Mouse (Mus musculus) embryonic facial prominence, embryonic 10.5 days (tissue): ENCODE measurements around the gene Gpr84. TPM values are rescaled to one million over a fixed set of nuclear protein-coding genes. Genes with fewer than 3 reads are reported as not detected.

ENCODE experiments used
- DNase-seq: peaks from one replicate; pipeline ENCODE4 v3.0.0-alpha.2; 2017; ENCODE audit warnings: low spot score
- H3K27ac ChIP-seq: fragments of 300-500 bp; sonication (generic); replicated peaks from 2 replicates; pipeline ENCODE4 v1.5.1; 2016; ENCODE audit warnings: mild to moderate bottlenecking
- H3K27me3 ChIP-seq: fragments of 300-500 bp; sonication (generic); replicated peaks from 2 replicates; pipeline ENCODE4 v1.6.1; 2016; ENCODE audit warnings: low read depth, mild to moderate bottlenecking; ENCODE audit not compliant: poor library complexity, severe bottlenecking
- H3K36me3 ChIP-seq: fragments of 300-500 bp; sonication (generic); replicated peaks from 2 replicates; pipeline ENCODE4 v1.6.1; 2016; ENCODE audit warnings: mild to moderate bottlenecking, moderate library complexity
- H3K4me1 ChIP-seq: fragments of 300-500 bp; sonication (generic); 2 replicates; pipeline ENCODE4 v1.6.1; 2016
- H3K4me3 ChIP-seq: fragments of 300-500 bp; sonication (generic); 2 replicates; pipeline ENCODE4 v1.5.1; 2016; ENCODE audit warnings: mild to moderate bottlenecking, moderate library complexity
- H3K9me3 ChIP-seq: fragments of 300-500 bp; sonication (generic); 2 replicates; pipeline ENCODE4 v1.6.1; 2016; ENCODE audit warnings: mild to moderate bottlenecking
- WGBS: fragments of 180-500 bp; shearing (Covaris S2); methylation state at CpG from one replicate; pipeline ENCODE4 v1.1.7; 2016; 5-methylcytosine and 5-hydroxymethylcytosine counted together
- polyA plus RNA-seq: library from polyadenylated mRNA; unstranded; fragments of >200 nt; fragmentation: Nextera tagmentation; extraction: Ambion mirVana; gene quantifications from 2 replicates; pipeline ENCODE4 v1.2.1, GENCODE M21; 2016

The Gpr84 gene
- polyA plus RNA-seq, 1 experiment from 2014 or later: 0.16 TPM

GRCm38 (mm10) chr15:103333738-103334137 lies 23.3 kb upstream of the Gpr84 start:
- Histone ChIP-seq H3K36me3 (no peaks in the 10 kb centered on the region; the same call in 1 of the 2 replicates), H3K4me3 (peak overlapping the region; percentile 34), H3K9me3 (no peaks in the 10 kb centered on the region), H3K4me1 (peaks cover 65% of the 10 kb centered on the region), H3K27ac (peak overlapping the region; percentile 82), H3K27me3 (peaks cover 26% of the 10 kb centered on the region)
- WGBS: 39% methylated on average over 5 of the region's 5 CpGs
- no peak for DNase-seq

GRCm38 (mm10) chr15:103333081-103333615 lies 22.7 kb upstream of the Gpr84 start:
- 58% methylated on average over 5 of the region's 5 CpGs for WGBS
- peak overlapping the region; percentile 18; the same call in 1 of the 2 replicates for H3K4me3 ChIP-seq
- peaks cover 20% of the 10 kb centered on the region for H3K27me3 ChIP-seq
- H3K27ac ChIP-seq: peak overlapping the region; percentile 82
- H3K36me3 ChIP-seq: no peaks in the 10 kb centered on the region; the same call in 1 of the 2 replicates
- DNase-seq: no peak
- no peaks in the 10 kb centered on the region for H3K9me3 ChIP-seq
- H3K4me1 ChIP-seq: peaks cover 59% of the 10 kb centered on the region

GRCm38 (mm10) chr15:103323455-103324247 lies 13.2 kb upstream of the Gpr84 start:
- WGBS: 2% methylated on average over 40 of the region's 40 CpGs
- peak; percentile 95 for DNase-seq
- no peaks in the 10 kb centered on the region for H3K27me3 ChIP-seq

GRCm38 (mm10) chr15:103323070-103323454 lies 12.7 kb upstream of the Gpr84 start:
- peaks cover 27% of the 10 kb centered on the region for H3K36me3 ChIP-seq
- under 1% methylated on average over 26 of the region's 26 CpGs for WGBS
- DNase-seq: no peak
- peak overlapping the region; percentile 88 for H3K4me3 ChIP-seq
- H3K27ac ChIP-seq: peak overlapping the region; percentile 95
- H3K9me3 ChIP-seq: no peaks in the 10 kb centered on the region
- no peaks in the 10 kb centered on the region for H3K27me3 ChIP-seq
- peaks cover 45% of the 10 kb centered on the region for H3K4me1 ChIP-seq

More at GRCm38 (mm10) chr15:103323455-103324247, 13.2 kb upstream of the Gpr84 start:
- Histone ChIP-seq H3K4me3 (peak overlapping the region; percentile 88), H3K9me3 (no peaks in the 10 kb centered on the region), H3K36me3 (peaks cover 21% of the 10 kb centered on the region), H3K27ac (peak overlapping the region; percentile 95), H3K4me1 (peaks cover 45% of the 10 kb centered on the region)

- no peaks in the 10 kb centered on the region for H3K9me3 ChIP-seq
- no peak for DNase-seq
- H3K27me3 ChIP-seq: no peaks in the 10 kb centered on the region
- 47% methylated on average over 4 of the region's 4 CpGs for WGBS
- peaks cover 45% of the 10 kb centered on the region for H3K4me1 ChIP-seq
- peak overlapping the region; percentile 88 for H3K4me3 ChIP-seq
- peaks cover 34% of the 10 kb centered on the region for H3K36me3 ChIP-seq
- H3K27ac ChIP-seq: peak overlapping the region; percentile 95
These were observed 12.0 kb upstream of the Gpr84 start for GRCm38 (mm10) chr15:103322396-103322795.

- Histone ChIP-seq H3K27ac (no peak overlapping the region), H3K27me3 (no peaks in the 10 kb centered on the region), H3K36me3 (peaks cover 47% of the 10 kb centered on the region), H3K9me3 (no peaks in the 10 kb centered on the region), H3K4me3 (no peak overlapping the region), H3K4me1 (peaks cover 45% of the 10 kb centered on the region)
- DNase-seq: peak; percentile 54
- WGBS: 69% methylated on average over 1 of the region's 1 CpGs
These were observed 10.7 kb upstream of the Gpr84 start for GRCm38 (mm10) chr15:103321076-103321475.

- no peak for DNase-seq
- Histone ChIP-seq H3K27me3 (peaks cover 11% of the 10 kb centered on the region; the same call in 1 of the 2 replicates), H3K4me1 (peaks cover 55% of the 10 kb centered on the region), H3K9me3 (no peaks in the 10 kb centered on the region), H3K36me3 (peaks cover 68% of the 10 kb centered on the region), H3K4me3 (no peak overlapping the region), H3K27ac (no peak overlapping the region)
- WGBS: 74% methylated on average over 3 of the region's 3 CpGs
These were observed 7.9 kb upstream of the Gpr84 start for GRCm38 (mm10) chr15:103318201-103318816.

- no peaks in the 10 kb centered on the region for H3K9me3 ChIP-seq
- H3K4me1 ChIP-seq: peaks cover 55% of the 10 kb centered on the region
- peaks cover 68% of the 10 kb centered on the region for H3K36me3 ChIP-seq
- WGBS: 92% methylated on average over 8 of the region's 8 CpGs
- H3K27me3 ChIP-seq: peaks cover 15% of the 10 kb centered on the region; the same call in 1 of the 2 replicates
- no peak overlapping the region for H3K4me3 ChIP-seq
- no peak for DNase-seq
- H3K27ac ChIP-seq: no peak overlapping the region
These were observed 7.3 kb upstream of the Gpr84 start for GRCm38 (mm10) chr15:103317731-103318130.

GRCm38 (mm10) chr15:103317120-103317519 lies 6.7 kb upstream of the Gpr84 start:
- DNase-seq: no peak
- Histone ChIP-seq H3K27me3 (peaks cover 15% of the 10 kb centered on the region; the same call in 1 of the 2 replicates), H3K27ac (no peak overlapping the region), H3K36me3 (peaks cover 68% of the 10 kb centered on the region), H3K4me3 (no peak overlapping the region), H3K9me3 (no peaks in the 10 kb centered on the region), H3K4me1 (peaks cover 49% of the 10 kb centered on the region)

- Histone ChIP-seq H3K36me3 (peaks cover 64% of the 10 kb centered on the region), H3K27ac (no peak overlapping the region)
These were observed 5.8 kb upstream of the Gpr84 start for GRCm38 (mm10) chr15:103315979-103316776.

GRCm38 (mm10) chr15:103315011-103315502 lies 4.6 kb upstream of the Gpr84 start:
- DNase-seq: peak; percentile 90
- peak overlapping the region; percentile 69 for H3K27ac ChIP-seq
- peaks cover 32% of the 10 kb centered on the region for H3K4me1 ChIP-seq
- peaks cover 58% of the 10 kb centered on the region for H3K36me3 ChIP-seq
- peak overlapping the region; percentile 52 for H3K4me3 ChIP-seq
- WGBS: 2% methylated on average over 18 of the region's 18 CpGs
- H3K27me3 ChIP-seq: peaks cover 19% of the 10 kb centered on the region
- no peaks in the 10 kb centered on the region for H3K9me3 ChIP-seq

More at GRCm38 (mm10) chr15:103315979-103316776, 5.8 kb upstream of the Gpr84 start:
- Histone ChIP-seq H3K9me3 (no peaks in the 10 kb centered on the region), H3K27me3 (peaks cover 15% of the 10 kb centered on the region; the same call in 1 of the 2 replicates), H3K4me3 (no peak overlapping the region), H3K4me1 (peaks cover 39% of the 10 kb centered on the region)
- no peak for DNase-seq
- 90% methylated on average over 10 of the region's 10 CpGs for WGBS

GRCm38 (mm10) chr15:103314181-103314580 lies 3.8 kb upstream of the Gpr84 start:
- Histone ChIP-seq H3K9me3 (no peaks in the 10 kb centered on the region), H3K27ac (0 out of 2 replicates have a peak overlapping the region, but pooled peaks have one; percentile 69), H3K4me3 (peak overlapping the region; percentile 52), H3K27me3 (peaks cover 28% of the 10 kb centered on the region), H3K36me3 (peaks cover 52% of the 10 kb centered on the region), H3K4me1 (peaks cover 30% of the 10 kb centered on the region)
- no peak for DNase-seq
- 34% methylated on average over 22 of the region's 22 CpGs for WGBS
